Mouse (Mus musculus) C2C12 (cell line): ENCODE measurements around the gene Evx1.

ENCODE experiments used
- CEBPB ChIP-seq: IDR thresholded peaks from one replicate; pipeline ENCODE4 v1.6.1; 2011; ENCODE audit warnings: low read depth, mild to moderate bottlenecking, control low read depth, moderate library complexity
- CTCF ChIP-seq: IDR thresholded peaks from one replicate; pipeline ENCODE4 v1.5.1; 2011; ENCODE audit not compliant: control insufficient read depth, insufficient read depth, insufficient read length
- FOSL1 ChIP-seq: IDR thresholded peaks from one replicate; pipeline ENCODE4 v1.8.0; 2011; ENCODE audit warnings: mild to moderate bottlenecking, low read length; ENCODE audit not compliant: poor library complexity, insufficient read depth, severe bottlenecking
- MAX ChIP-seq: IDR thresholded peaks from one replicate; pipeline ENCODE4 v1.6.1; 2011; ENCODE audit warnings: mild to moderate bottlenecking, control low read depth
- MYOD1 ChIP-seq: IDR thresholded peaks from one replicate; pipeline ENCODE4 v1.6.1; 2011; ENCODE audit warnings: low read depth; ENCODE audit not compliant: control insufficient read depth, insufficient read length
- MYOG ChIP-seq: IDR thresholded peaks from one replicate; pipeline ENCODE4 v1.6.1; 2011; ENCODE audit not compliant: control insufficient read depth, insufficient read length; ENCODE audit errors: extremely low read depth
- USF1 ChIP-seq: IDR thresholded peaks from one replicate; pipeline ENCODE4 v1.6.1; 2011; ENCODE audit warnings: low read depth, mild to moderate bottlenecking, control low read depth, moderate library complexity

- TF ChIP-seq CTCF (no peak), MAX (no peak), USF1 (no peak), CEBPB (no peak), MYOG (no peak), FOSL1 (no peak), MYOD1 (no peak)
These were observed 9.9 kb upstream of the Evx1 start for GRCm38 (mm10) chr6:52303426-52303825.
